Mouse (Mus musculus): ENCODE results near the gene E130218I03Rik.

DNA sequence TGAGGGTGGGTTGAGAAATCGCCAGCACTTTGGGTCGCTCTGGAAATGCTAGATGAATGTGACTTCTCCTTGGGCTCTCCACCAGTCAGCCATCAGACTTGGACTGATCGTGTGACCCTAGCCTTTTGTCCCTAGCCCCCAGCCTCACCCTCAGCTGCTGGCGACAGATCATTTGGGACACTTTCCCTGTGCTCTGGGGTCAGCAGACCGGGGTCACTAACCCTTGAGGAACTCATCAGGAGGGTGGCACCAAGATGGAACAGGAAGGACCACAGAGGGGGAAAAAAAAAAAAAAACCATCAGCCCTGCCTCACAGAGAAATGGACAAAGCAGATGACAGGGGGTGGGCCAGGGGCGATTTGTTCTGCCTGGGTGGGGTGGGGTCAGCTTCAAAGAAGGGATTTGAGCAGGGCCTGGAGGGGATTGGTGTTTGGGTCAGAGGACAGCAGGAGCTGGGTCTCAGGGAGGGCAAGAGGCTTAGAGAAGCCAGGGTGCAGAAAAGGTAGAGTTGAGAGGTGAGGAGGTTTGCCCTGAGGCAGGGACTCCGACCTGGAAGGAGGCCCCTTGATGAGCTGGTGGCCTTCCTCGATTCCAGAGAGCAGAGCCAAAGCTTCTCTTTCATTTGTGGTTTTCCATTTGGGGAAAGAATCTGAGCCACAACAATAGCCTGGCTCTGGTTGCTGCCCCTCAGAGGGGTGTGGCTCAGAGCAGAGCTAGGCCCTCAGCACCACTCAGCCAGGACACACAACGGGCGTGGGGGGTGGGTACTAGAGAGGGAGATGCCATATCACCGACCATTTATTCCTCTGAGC lies 13.9 kb downstream of the E130218I03Rik start:
- TF ChIP-seq CTCF (IDR thresholded peaks at IDR 0.05; ENCODE audit: low read depth) (no peak), EP300 (IDR thresholded peaks at IDR 0.05; ENCODE audit: low read depth) (no peak)
